In genomic region chr6:90561234-90561781, GRCm38 (mm10) we compare ENCODE assay signal across 8 mouse cellular contexts. TPM values are rescaled to one million over a fixed set of nuclear protein-coding genes. Genes with fewer than 3 reads are reported as not detected.
DNase-seq lines count a peak whose midpoint lies in the region; ATAC-seq and TF ChIP-seq lines count a peak whose summit lies in the region.

No protein-coding gene starts in this region.

- H3K4me3 ChIP-seq in hindbrain, embryonic 12.5 days = no peak overlapping the region
- H3K4me3 ChIP-seq in midbrain, embryonic 15.5 days = no peak overlapping the region
- no peak overlapping the region for H3K4me3 ChIP-seq in thymus, adult 2 months (ENCODE audit: control insufficient read depth, insufficient read depth, low read length)

- no peaks in the 10 kb centered on the region for H3K27me3 ChIP-seq in hindbrain, embryonic 12.5 days
- H3K27me3 ChIP-seq in midbrain, embryonic 15.5 days (replicated peaks) = no peaks in the 10 kb centered on the region
- no peaks in the 10 kb centered on the region for H3K27me3 ChIP-seq in thymus, adult 2 months (ENCODE audit: control insufficient read depth, insufficient read depth, low read length)

- 0 out of 2 replicates have a peak, but pooled peaks have one; percentile 13 for ATAC-seq in frontal cortex, adult (ENCODE audit: low TSS enrichment)
- peak; percentile 84 for ATAC-seq in hindbrain, embryonic 12.5 days (ENCODE audit: low FRiP score)
- ATAC-seq in midbrain, embryonic 15.5 days (replicated peaks) = peak; percentile 75

- TF ChIP-seq POLR2A in thymus, adult 2 months (IDR thresholded peaks at IDR 0.05; ENCODE audit: control insufficient read depth, extremely low read depth, insufficient read depth, low read length, poor library complexity) = no peak

- no peaks in the 10 kb centered on the region for H3K9me3 ChIP-seq in hindbrain, embryonic 12.5 days (replicated peaks)
- H3K9me3 ChIP-seq in midbrain, embryonic 15.5 days = no peaks in the 10 kb centered on the region

- no peaks in the 10 kb centered on the region for H3K36me3 ChIP-seq in hindbrain, embryonic 12.5 days
- H3K36me3 ChIP-seq in midbrain, embryonic 15.5 days (replicated peaks) = no peaks in the 10 kb centered on the region
- H3K36me3 ChIP-seq in thymus, adult 2 months (ENCODE audit: control insufficient read depth, insufficient read depth, low read length) = no peaks in the 10 kb centered on the region

- peaks cover 16% of the 10 kb centered on the region for H3K4me1 ChIP-seq in hindbrain, embryonic 12.5 days
- H3K4me1 ChIP-seq in midbrain, embryonic 15.5 days = peaks cover 13% of the 10 kb centered on the region
- no peaks in the 10 kb centered on the region for H3K4me1 ChIP-seq in thymus, adult 2 months (replicated peaks; ENCODE audit: control insufficient read depth, insufficient read depth, low read length)

- no peak for DNase-seq in frontal cortex, adult 2 months (ENCODE audit: extremely low spot score in 1 of 2, low spot score in 1 of 2)
- DNase-seq in brain, adult 2 months (ENCODE audit: low read depth, low spot score) = peak; percentile 27
- no peak for DNase-seq in thymus, adult 2 months
- DNase-seq in cerebellum, adult 18-20 months = no peak
- DNase-seq in adrenal gland, adult 8-10 months = no peak

- no peak overlapping the region for H3K4me2 ChIP-seq in hindbrain, embryonic 12.5 days (replicated peaks)
- H3K4me2 ChIP-seq in midbrain, embryonic 15.5 days = no peak overlapping the region

- WGBS in hindbrain, embryonic 12.5 days = 34% methylated on average over 2 of the region's 2 CpGs
- WGBS in midbrain, embryonic 15.5 days = 17% methylated on average over 2 of the region's 2 CpGs
- 86% methylated on average over 2 of the region's 2 CpGs for WGBS in thymus, adult 2 months

- TF ChIP-seq CTCF in thymus, adult 2 months (IDR thresholded peaks at IDR 0.05; ENCODE audit: borderline replicate concordance, control insufficient read depth, extremely low read depth, insufficient read depth, low read length, poor library complexity) = no peak

- H3K9ac ChIP-seq in hindbrain, embryonic 12.5 days = no peak overlapping the region
- H3K9ac ChIP-seq in midbrain, embryonic 15.5 days = no peak overlapping the region

- H3K27ac ChIP-seq in hindbrain, embryonic 12.5 days = peak overlapping the region; percentile 67
- peak overlapping the region; percentile 68 for H3K27ac ChIP-seq in midbrain, embryonic 15.5 days
- no peak overlapping the region for H3K27ac ChIP-seq in thymus, adult 2 months (ENCODE audit: control insufficient read depth, insufficient read depth, low read length)

RNA-seq across cellular contexts. Expression of gene Slc41a3, which starts 43.2 kb away (rescaled TPM):
- polyA plus RNA-seq in frontal cortex, adult 2 months (2012; rRNA removed) = 6.7 and 6.9 TPM in 2 replicates
- polyA plus RNA-seq in hindbrain, embryonic 12.5 days (2016; fragmentation: Nextera tagmentation; extraction: Ambion mirVana) = 3.6 TPM in 2 replicates
- polyA plus RNA-seq in midbrain, embryonic 15.5 days (2015; fragmentation: Nextera tagmentation; extraction: Ambion mirVana) = 5.8 and 6.3 TPM in 2 replicates
- 9.6 and 12.3 TPM in 2 replicates for polyA plus RNA-seq in thymus, adult 2 months (2012; rRNA removed)
- 10 to 100 TPM; 21.5 to 72.6 (median 39.6) TPM for total RNA-seq in adrenal gland, adult 8-10 months (2022)

Comparison
In these comparisons a context has a peak if more than half of its experiments do, and no peak if none do; other contexts are left out.
1. ATAC-seq: peak in every context shown above with its lines; median percentile 84 in hindbrain, embryonic 12.5 days; 75 in midbrain, embryonic 15.5 days; 13 in frontal cortex, adult.